Mouse (Mus musculus) lung, embryonic 16.5 days (tissue): Measurements from ENCODE around the gene Gm21750. TPM values are rescaled to one million over a fixed set of nuclear protein-coding genes. Genes with fewer than 3 reads are reported as not detected.
"Not testable (repeated sequence)": the region's sequence is repeated elsewhere in the genome, so short reads cannot be mapped to it uniquely, and the experiment has no call there.

Experiments
- ATAC-seq: fragments of 200-750 bp; cut with Nextera tagmentation; 2 replicates; pipeline ENCODE4 v1.8.0; 2017; ENCODE audit warnings: low read depth, mild to moderate bottlenecking, moderate library complexity
- H3K27ac ChIP-seq: fragments of 300-500 bp; sonication (generic); 2 replicates; pipeline ENCODE4 v1.5.1; 2014; ENCODE audit warnings: mild to moderate bottlenecking, control low read depth, low read length
- H3K27me3 ChIP-seq: fragments of 300-500 bp; sonication (generic); 2 replicates; pipeline ENCODE4 v1.6.1; 2014; ENCODE audit warnings: low read depth, low read length, mixed read lengths; ENCODE audit not compliant: control insufficient read depth, insufficient read depth
- H3K36me3 ChIP-seq: fragments of 300-500 bp; sonication (generic); 2 replicates; pipeline ENCODE4 v1.6.1; 2014; ENCODE audit warnings: low read length; ENCODE audit not compliant: control insufficient read depth, insufficient read depth
- H3K4me1 ChIP-seq: fragments of 300-500 bp; sonication (generic); replicated peaks from 2 replicates; pipeline ENCODE4 v1.6.1; 2014; ENCODE audit warnings: low read length, mixed read lengths; ENCODE audit not compliant: control insufficient read depth, insufficient read depth
- H3K4me2 ChIP-seq: fragments of 300-500 bp; sonication (generic); 2 replicates; pipeline ENCODE4 v1.6.1; 2014; ENCODE audit warnings: low read depth, low read length, control low read depth
- H3K4me3 ChIP-seq: fragments of 300-500 bp; sonication (generic); 2 replicates; pipeline ENCODE4 v1.5.1; 2014; ENCODE audit warnings: mild to moderate bottlenecking, low read length, control low read depth
- H3K9ac ChIP-seq: fragments of 300-500 bp; sonication (generic); 2 replicates; pipeline ENCODE4 v1.6.1; 2014; ENCODE audit warnings: low read length, control low read depth
- H3K9me3 ChIP-seq: fragments of 300-500 bp; sonication (generic); 2 replicates; pipeline ENCODE4 v1.6.1; 2016; ENCODE audit warnings: low read length; ENCODE audit not compliant: control insufficient read depth
- whole genome bisulfite sequencing: fragments of 180-500 bp; shearing (Covaris S2); extraction: QIAGEN DNeasy Blood & Tissue Kit; methylation state at CpG from one replicate; pipeline ENCODE4 v1.1.7; 2014; 5-methylcytosine and 5-hydroxymethylcytosine counted together
- polyA plus RNA-seq: library from polyadenylated mRNA; unstranded; fragments of >200 nt; fragmentation: Nextera tagmentation; extraction: Ambion mirVana; gene quantifications from 2 replicates; pipeline ENCODE4 v1.2.1, GENCODE M21; 2015

Gm21750 gene
- not detected in 2 replicates for polyA plus RNA-seq

GRCm38 (mm10) chr14:73660925-73661324, at the start of gene Gm21750:
Gm21750 (plus strand) TSS chr14:73661225.
- 86% methylated on average over 3 of the region's 3 CpGs for WGBS
- ATAC-seq, H3K4me3 ChIP-seq, H3K27me3 ChIP-seq, H3K4me1 ChIP-seq, H3K4me2 ChIP-seq, H3K9ac ChIP-seq, H3K9me3 ChIP-seq, H3K36me3 ChIP-seq, H3K27ac ChIP-seq: not testable (repeated sequence)

GRCm38 (mm10) chr14:73614961-73615360, 46.1 kb upstream of the Gm21750 start:
- not testable (repeated sequence) for H3K27me3 ChIP-seq, H3K27ac ChIP-seq, H3K4me1 ChIP-seq, H3K9me3 ChIP-seq, ATAC-seq, H3K4me3 ChIP-seq, H3K4me2 ChIP-seq, H3K9ac ChIP-seq, H3K36me3 ChIP-seq
- 46% methylated on average over 1 of the region's 1 CpGs for WGBS

- 61% methylated on average over 3 of the region's 3 CpGs for WGBS
- no peaks in the 10 kb centered on the region for H3K36me3 ChIP-seq
- ATAC-seq: peak; percentile 82
- H3K4me1 ChIP-seq: no peaks in the 10 kb centered on the region
- H3K4me3 ChIP-seq: no peak overlapping the region
- no peak overlapping the region for H3K27ac ChIP-seq
- no peak overlapping the region for H3K4me2 ChIP-seq
- no peak overlapping the region for H3K9ac ChIP-seq
- no peaks in the 10 kb centered on the region for H3K27me3 ChIP-seq
- H3K9me3 ChIP-seq: no peaks in the 10 kb centered on the region; the same call in 1 of the 2 replicates
Observed at GRCm38 (mm10) chr14:73620880-73621279, 40.1 kb upstream of the Gm21750 start.

- H3K4me2 ChIP-seq: no peak overlapping the region
- H3K27me3 ChIP-seq: no peaks in the 10 kb centered on the region
- H3K9me3 ChIP-seq: no peaks in the 10 kb centered on the region; the same call in 1 of the 2 replicates
- H3K4me1 ChIP-seq: no peaks in the 10 kb centered on the region
- no peaks in the 10 kb centered on the region for H3K36me3 ChIP-seq
- H3K27ac ChIP-seq: no peak overlapping the region
- 78% methylated on average over 1 of the region's 1 CpGs for WGBS
- ATAC-seq: no peak
- H3K9ac ChIP-seq: no peak overlapping the region
- no peak overlapping the region for H3K4me3 ChIP-seq
Observed at GRCm38 (mm10) chr14:73622988-73623387, 38.0 kb upstream of the Gm21750 start.

- ATAC-seq: no peak
- H3K4me1 ChIP-seq: no peaks in the 10 kb centered on the region
Observed at GRCm38 (mm10) chr14:73625469-73625868, 35.6 kb upstream of the Gm21750 start.

GRCm38 (mm10) chr14:73631511-73631910, 29.5 kb upstream of the Gm21750 start:
- Histone ChIP-seq H3K4me2 (no peak overlapping the region), H3K27me3 (no peaks in the 10 kb centered on the region; the same call in 1 of the 2 replicates), H3K4me3 (no peak overlapping the region), H3K27ac (no peak overlapping the region), H3K9ac (no peak overlapping the region), H3K36me3 (no peaks in the 10 kb centered on the region), H3K9me3 (no peaks in the 10 kb centered on the region), H3K4me1 (no peaks in the 10 kb centered on the region)
- no peak for ATAC-seq
- 78% methylated on average over 4 of the region's 4 CpGs for WGBS

More at GRCm38 (mm10) chr14:73625469-73625868, 35.6 kb upstream of the Gm21750 start:
- H3K4me3 ChIP-seq: no peak overlapping the region
- no peak overlapping the region for H3K27ac ChIP-seq
- no peaks in the 10 kb centered on the region for H3K27me3 ChIP-seq
- H3K36me3 ChIP-seq: no peaks in the 10 kb centered on the region
- H3K9me3 ChIP-seq: no peaks in the 10 kb centered on the region
- no peak overlapping the region for H3K9ac ChIP-seq
- no peak overlapping the region for H3K4me2 ChIP-seq
- 48% methylated on average over 3 of the region's 3 CpGs for whole genome bisulfite sequencing

GRCm38 (mm10) chr14:73632648-73633263, 28.3 kb upstream of the Gm21750 start:
- no peak for ATAC-seq
- no peak overlapping the region for H3K27ac ChIP-seq

GRCm38 (mm10) chr14:73634356-73634755, 26.7 kb upstream of the Gm21750 start:
- no peak overlapping the region for H3K4me2 ChIP-seq
- H3K4me1 ChIP-seq: no peaks in the 10 kb centered on the region
- ATAC-seq: no peak
- no peak overlapping the region for H3K9ac ChIP-seq
- no peaks in the 10 kb centered on the region; the same call in 1 of the 2 replicates for H3K27me3 ChIP-seq
- WGBS: 79% methylated on average over 3 of the region's 3 CpGs
- H3K4me3 ChIP-seq: no peak overlapping the region
- H3K27ac ChIP-seq: no peak overlapping the region
- H3K36me3 ChIP-seq: no peaks in the 10 kb centered on the region
- no peaks in the 10 kb centered on the region for H3K9me3 ChIP-seq

More at GRCm38 (mm10) chr14:73632648-73633263, 28.3 kb upstream of the Gm21750 start:
- Histone ChIP-seq H3K9me3 (no peaks in the 10 kb centered on the region), H3K4me1 (no peaks in the 10 kb centered on the region), H3K27me3 (no peaks in the 10 kb centered on the region; the same call in 1 of the 2 replicates), H3K4me2 (no peak overlapping the region), H3K9ac (no peak overlapping the region), H3K36me3 (no peaks in the 10 kb centered on the region), H3K4me3 (no peak overlapping the region)
- 64% methylated on average over 9 of the region's 9 CpGs for WGBS

GRCm38 (mm10) chr14:73637460-73637859, 23.6 kb upstream of the Gm21750 start:
- Histone ChIP-seq H3K9me3 (no peaks in the 10 kb centered on the region), H3K4me3 (no peak overlapping the region), H3K4me1 (no peaks in the 10 kb centered on the region), H3K4me2 (no peak overlapping the region), H3K27me3 (no peaks in the 10 kb centered on the region), H3K27ac (no peak overlapping the region), H3K36me3 (no peaks in the 10 kb centered on the region), H3K9ac (no peak overlapping the region)
- no peak for ATAC-seq
